Mouse (Mus musculus): Measurements from ENCODE around the gene F3. TPM values are rescaled to one million over a fixed set of nuclear protein-coding genes. Genes with fewer than 3 reads are reported as not detected.

The F3 gene
- polyA plus RNA-seq, 1 experiment from 2014 or later, result 0.48 TPM

GRCm38 (mm10) chr3:121720801-121721690, 2.3 kb upstream of the F3 start:
- Histone ChIP-seq H3K36me3 (replicated peaks) (no peaks in the 10 kb centered on the region), H3K27ac (replicated peaks) (no peak overlapping the region), H3K9me3 (replicated peaks) (no peaks in the 10 kb centered on the region), H3K4me3 (replicated peaks) (no peak overlapping the region), H3K4me1 (replicated peaks) (peaks cover 18% of the 10 kb centered on the region; the same call in 1 of the 2 replicates), H3K27me3 (peaks cover 48% of the 10 kb centered on the region), H3K4me2 (peak overlapping the region; percentile 26; the same call in 1 of the 2 replicates), H3K9ac (no peak overlapping the region)
- ATAC-seq (ENCODE audit: insufficient read depth), result no peak
- 25% methylated on average over 14 of the region's 14 CpGs for WGBS (ENCODE audit: insufficient replicate concordance)

- peak overlapping the region; percentile 26; the same call in 1 of the 2 replicates for H3K4me2 ChIP-seq
- no peak overlapping the region for H3K4me3 ChIP-seq (replicated peaks)
- H3K27me3 ChIP-seq, result peaks cover 48% of the 10 kb centered on the region
- H3K9me3 ChIP-seq (replicated peaks), result no peaks in the 10 kb centered on the region
- no peak overlapping the region for H3K27ac ChIP-seq (replicated peaks)
- no peak for ATAC-seq (ENCODE audit: insufficient read depth)
- 22% methylated on average over 7 of the region's 7 CpGs for WGBS (ENCODE audit: insufficient replicate concordance)
- H3K4me1 ChIP-seq (replicated peaks), result peaks cover 18% of the 10 kb centered on the region; the same call in 1 of the 2 replicates
- H3K9ac ChIP-seq, result no peak overlapping the region
- no peaks in the 10 kb centered on the region for H3K36me3 ChIP-seq (replicated peaks)
These were observed 1.7 kb upstream of the F3 start for GRCm38 (mm10) chr3:121721691-121722070.

DNA sequence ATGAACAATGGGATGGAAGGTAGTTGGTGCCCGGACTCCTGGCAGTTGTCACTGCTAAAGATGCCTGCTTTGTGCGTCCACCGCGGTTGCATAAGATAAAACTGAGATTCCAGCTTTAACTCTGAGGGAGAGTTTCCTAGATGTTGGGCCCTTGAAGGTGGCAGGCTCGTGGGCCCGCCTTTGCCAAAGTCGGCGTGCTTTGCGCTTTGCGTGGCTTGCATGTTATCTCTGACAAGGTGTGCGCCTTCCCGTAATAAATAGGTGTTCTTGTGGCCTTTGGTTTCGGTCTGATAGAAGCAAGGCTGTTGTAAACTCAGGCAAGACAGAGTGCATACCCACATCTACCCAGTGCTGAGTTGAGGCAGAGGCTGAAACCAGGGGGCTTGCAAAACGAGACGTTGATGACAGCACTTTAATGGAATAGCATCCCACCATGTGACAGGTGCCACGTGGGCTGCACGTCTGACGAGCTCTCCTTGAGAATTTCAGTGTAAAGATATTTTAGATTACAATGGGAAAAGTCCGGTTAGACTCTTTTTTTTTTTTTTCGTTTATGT, 709 bp downstream of the F3 start:
- Histone ChIP-seq H3K4me1 (replicated peaks) (peaks cover 18% of the 10 kb centered on the region; the same call in 1 of the 2 replicates), H3K4me2 (peak overlapping the region; percentile 72), H3K9me3 (replicated peaks) (no peaks in the 10 kb centered on the region), H3K27ac (replicated peaks) (no peak overlapping the region), H3K36me3 (replicated peaks) (no peaks in the 10 kb centered on the region), H3K27me3 (peaks cover 48% of the 10 kb centered on the region), H3K9ac (no peak overlapping the region), H3K4me3 (replicated peaks) (peak overlapping the region; percentile 59)
- ATAC-seq (ENCODE audit: insufficient read depth), result no peak
- 11% methylated on average over 20 of the region's 20 CpGs for WGBS (ENCODE audit: insufficient replicate concordance)

DNA sequence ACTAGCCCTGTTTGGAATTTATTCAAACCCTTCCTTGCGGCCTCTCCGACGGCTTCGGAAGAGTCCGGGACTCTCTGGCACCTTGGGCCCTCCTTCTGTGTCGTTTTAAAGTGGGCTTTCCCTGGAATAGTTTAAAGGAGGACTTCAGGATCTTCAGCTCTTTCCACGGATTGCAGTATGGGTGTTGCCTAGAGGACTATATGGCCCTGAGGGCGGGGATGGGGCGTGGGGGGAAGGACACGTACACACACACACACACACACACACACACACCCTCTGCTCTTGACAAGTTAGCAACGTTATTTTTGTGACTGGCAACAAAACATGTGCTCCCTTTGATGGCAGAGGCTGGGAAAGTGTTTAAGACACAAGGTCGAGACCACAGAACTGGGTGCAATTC, 1.2 kb downstream of the F3 start:
- no peak for ATAC-seq (ENCODE audit: insufficient read depth)
- peaks cover 48% of the 10 kb centered on the region for H3K27me3 ChIP-seq
- H3K9ac ChIP-seq, result no peak overlapping the region
- 48% methylated on average over 12 of the region's 12 CpGs for WGBS (ENCODE audit: insufficient replicate concordance)
- H3K36me3 ChIP-seq (replicated peaks), result no peaks in the 10 kb centered on the region
- H3K9me3 ChIP-seq (replicated peaks), result no peaks in the 10 kb centered on the region
- no peak overlapping the region for H3K4me2 ChIP-seq
- H3K4me3 ChIP-seq (replicated peaks), result no peak overlapping the region
- peaks cover 18% of the 10 kb centered on the region; the same call in 1 of the 2 replicates for H3K4me1 ChIP-seq (replicated peaks)
- H3K27ac ChIP-seq (replicated peaks), result no peak overlapping the region

- Histone ChIP-seq H3K36me3 (replicated peaks) (no peaks in the 10 kb centered on the region), H3K9ac (no peak overlapping the region), H3K27me3 (peaks cover 48% of the 10 kb centered on the region), H3K9me3 (replicated peaks) (no peaks in the 10 kb centered on the region), H3K4me1 (replicated peaks) (peaks cover 18% of the 10 kb centered on the region; the same call in 1 of the 2 replicates), H3K4me2 (no peak overlapping the region), H3K27ac (replicated peaks) (no peak overlapping the region), H3K4me3 (replicated peaks) (no peak overlapping the region)
- WGBS (ENCODE audit: insufficient replicate concordance), result 78% methylated on average over 10 of the region's 10 CpGs
- ATAC-seq (ENCODE audit: insufficient read depth), result no peak
These were observed 2.3 kb downstream of the F3 start for GRCm38 (mm10) chr3:121725651-121726050.

DNA sequence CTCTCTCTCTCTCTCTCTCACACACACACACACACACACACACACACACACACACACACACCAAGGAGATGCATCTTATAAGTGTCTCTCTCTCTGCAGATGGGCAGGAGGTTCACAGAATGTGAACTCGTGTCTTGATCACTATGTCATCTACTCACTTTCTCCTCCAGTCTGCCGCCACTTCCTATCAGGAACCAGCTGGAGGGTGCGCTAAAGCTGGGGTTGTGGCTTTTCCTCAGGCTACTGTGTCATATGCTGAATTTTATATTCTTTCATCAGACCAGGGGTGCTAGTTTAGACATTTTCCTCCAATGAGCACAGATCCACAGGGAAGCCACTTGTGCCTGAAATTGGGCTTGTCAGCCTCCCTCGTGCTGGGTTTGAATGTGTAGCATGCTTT, 6.3 kb downstream of the F3 start:
- no peak overlapping the region for H3K4me3 ChIP-seq (replicated peaks)
- no peak overlapping the region for H3K9ac ChIP-seq
- no peaks in the 10 kb centered on the region for H3K9me3 ChIP-seq (replicated peaks)
- ATAC-seq (ENCODE audit: insufficient read depth), result no peak
- WGBS (ENCODE audit: insufficient replicate concordance), result 39% methylated on average over 4 of the region's 4 CpGs
- no peaks in the 10 kb centered on the region for H3K36me3 ChIP-seq (replicated peaks)
- H3K27ac ChIP-seq (replicated peaks), result no peak overlapping the region
- no peaks in the 10 kb centered on the region for H3K4me1 ChIP-seq (replicated peaks)
- H3K4me2 ChIP-seq, result no peak overlapping the region
- H3K27me3 ChIP-seq, result peaks cover 9% of the 10 kb centered on the region

DNA sequence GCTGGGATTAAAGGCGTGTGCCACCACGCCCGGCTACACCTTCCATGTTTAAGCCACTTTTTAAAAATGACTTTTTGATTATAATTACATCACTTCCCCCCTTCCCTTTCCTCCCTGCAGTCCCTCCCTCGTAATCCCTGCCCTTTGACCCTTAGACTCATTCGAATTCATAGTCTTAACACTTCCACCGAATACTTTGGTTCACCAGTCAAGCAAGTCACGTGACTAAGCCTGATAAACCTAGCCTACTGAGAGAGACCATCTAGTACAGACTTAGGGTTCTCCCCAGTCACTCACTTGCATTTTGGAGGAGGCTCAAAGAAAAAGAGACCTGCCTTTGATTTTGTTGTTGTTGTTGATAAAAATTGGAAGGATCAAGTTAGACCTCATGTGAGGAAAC, 12.2 kb downstream of the F3 start:
- 66% methylated on average over 7 of the region's 7 CpGs for WGBS (ENCODE audit: insufficient replicate concordance)
- Histone ChIP-seq H3K9me3 (replicated peaks) (no peaks in the 10 kb centered on the region), H3K4me3 (replicated peaks) (no peak overlapping the region), H3K27me3 (no peaks in the 10 kb centered on the region), H3K27ac (replicated peaks) (no peak overlapping the region), H3K9ac (no peak overlapping the region), H3K4me1 (replicated peaks) (0 out of 2 replicates have a peak, but pooled peaks cover 14% of the 10 kb centered on the region), H3K36me3 (replicated peaks) (no peaks in the 10 kb centered on the region), H3K4me2 (no peak overlapping the region)
- no peak for ATAC-seq (ENCODE audit: insufficient read depth)

DNA sequence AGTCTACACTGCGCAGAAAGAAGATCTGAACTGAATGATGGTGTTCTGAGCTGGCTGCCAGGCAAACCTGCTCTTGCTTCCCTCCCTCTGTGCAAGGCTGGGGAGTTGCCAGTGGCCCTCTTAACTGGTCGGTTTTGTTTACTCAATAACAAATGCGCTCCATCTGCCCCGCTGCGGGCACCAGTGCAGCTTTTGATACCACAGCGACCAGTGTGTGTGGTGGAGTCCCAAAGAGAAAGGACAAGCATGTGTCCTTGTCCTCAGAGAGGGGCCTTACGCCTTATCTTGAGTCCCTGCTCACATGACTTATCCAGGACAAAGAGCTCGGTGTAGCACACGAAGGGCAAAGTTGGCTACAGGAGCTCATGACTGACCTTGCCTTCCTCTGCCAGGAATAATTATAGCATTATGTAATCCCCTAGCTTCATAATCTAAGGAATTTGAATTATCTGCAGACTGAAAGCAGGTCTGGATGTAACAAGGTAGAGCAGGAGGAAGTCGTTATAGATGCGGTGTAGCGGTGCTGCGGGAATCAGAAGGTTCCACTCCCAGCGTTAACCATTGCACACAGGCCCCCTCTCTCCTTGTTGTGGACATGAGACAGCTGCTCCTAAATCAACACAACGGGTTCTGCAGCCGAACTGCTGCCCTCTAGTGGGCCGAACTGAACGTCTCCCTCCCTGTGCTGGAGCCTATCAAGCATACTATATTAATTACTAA, 12.8 kb downstream of the F3 start:
- H3K27ac ChIP-seq (replicated peaks), result no peak overlapping the region
- no peak for ATAC-seq (ENCODE audit: insufficient read depth)
- H3K9ac ChIP-seq, result no peak overlapping the region
- H3K4me2 ChIP-seq, result no peak overlapping the region
- H3K27me3 ChIP-seq, result no peaks in the 10 kb centered on the region
- H3K4me1 ChIP-seq (replicated peaks), result 0 out of 2 replicates have a peak, but pooled peaks cover 14% of the 10 kb centered on the region
- H3K9me3 ChIP-seq (replicated peaks), result no peaks in the 10 kb centered on the region
- 35% methylated on average over 18 of the region's 18 CpGs for WGBS (ENCODE audit: insufficient replicate concordance)
- no peaks in the 10 kb centered on the region for H3K36me3 ChIP-seq (replicated peaks)
- no peak overlapping the region for H3K4me3 ChIP-seq (replicated peaks)

DNA sequence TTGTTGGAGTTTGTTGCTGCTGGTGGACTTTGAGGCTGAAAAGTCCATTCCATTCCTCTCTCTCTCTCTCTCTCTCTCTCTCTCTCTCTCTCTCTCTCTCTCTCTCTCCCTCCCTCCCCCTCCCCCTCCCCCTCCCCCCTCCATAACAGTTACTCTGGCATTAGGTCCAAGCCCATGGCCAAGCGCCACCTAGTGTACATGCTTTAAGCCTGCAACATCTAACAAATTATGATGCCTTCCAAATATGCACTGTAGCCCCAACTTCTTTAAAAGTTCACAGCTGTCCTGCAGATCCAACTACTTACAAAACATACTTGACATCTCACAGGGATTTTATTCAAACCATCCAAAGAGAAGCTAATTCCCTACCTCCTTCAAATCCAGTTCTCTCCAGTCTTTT, 14.1 kb downstream of the F3 start:
- 20% methylated on average over 1 of the region's 1 CpGs for WGBS (ENCODE audit: insufficient replicate concordance)
- Histone ChIP-seq H3K4me1 (replicated peaks) (0 out of 2 replicates have a peak, but pooled peaks cover 14% of the 10 kb centered on the region), H3K27ac (replicated peaks) (no peak overlapping the region), H3K9me3 (replicated peaks) (no peaks in the 10 kb centered on the region), H3K9ac (no peak overlapping the region), H3K27me3 (no peaks in the 10 kb centered on the region), H3K4me2 (no peak overlapping the region), H3K36me3 (replicated peaks) (no peaks in the 10 kb centered on the region), H3K4me3 (replicated peaks) (no peak overlapping the region)
- ATAC-seq (ENCODE audit: insufficient read depth), result no peak

DNA sequence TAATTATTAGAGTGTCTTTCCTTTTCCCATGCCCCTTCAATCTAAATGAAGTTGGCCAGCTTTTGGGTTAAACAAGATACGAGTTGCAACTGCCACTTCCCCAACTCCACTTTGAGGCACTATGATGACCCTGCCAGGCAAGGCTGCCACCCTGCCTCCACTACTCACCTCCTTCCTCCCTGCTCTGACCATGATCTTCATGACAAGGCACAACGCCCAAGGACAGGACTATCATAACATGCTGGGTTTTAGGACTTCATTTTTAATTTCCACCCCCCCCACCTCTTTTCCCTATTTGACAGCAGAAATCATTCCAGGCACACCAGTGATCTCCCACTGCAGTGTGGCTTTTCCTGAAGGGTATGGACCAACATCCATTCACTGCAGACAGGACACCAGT, 14.6 kb downstream of the F3 start:
- Histone ChIP-seq H3K9ac (no peak overlapping the region), H3K4me1 (replicated peaks) (0 out of 2 replicates have a peak, but pooled peaks cover 14% of the 10 kb centered on the region), H3K9me3 (replicated peaks) (no peaks in the 10 kb centered on the region), H3K4me2 (no peak overlapping the region), H3K36me3 (replicated peaks) (no peaks in the 10 kb centered on the region), H3K27me3 (no peaks in the 10 kb centered on the region), H3K4me3 (replicated peaks) (no peak overlapping the region), H3K27ac (replicated peaks) (no peak overlapping the region)
- ATAC-seq (ENCODE audit: insufficient read depth), result no peak
- 22% methylated on average over 2 of the region's 2 CpGs for WGBS (ENCODE audit: insufficient replicate concordance)
